Mouse (Mus musculus) liver, adult 2 months (tissue): ENCODE measurements around the gene Olfr1385.

Experiments used
- CTCF ChIP-seq: fragments of 200-500 bp; IDR thresholded peaks from 2 replicates; pipeline ENCODE4 v1.5.1; 2011; ENCODE audit warnings: low read depth, low read length, control low read depth
- POLR2A ChIP-seq: fragments of 200-500 bp; IDR thresholded peaks from 2 replicates; pipeline ENCODE4 v1.6.1; 2011; ENCODE audit warnings: low read length, control low read depth; ENCODE audit not compliant: insufficient read depth; ENCODE audit errors: extremely low read depth

- TF ChIP-seq CTCF (no peak), POLR2A (no peak)
These were observed 29.2 kb downstream of the Olfr1385 start for GRCm38 (mm10) chr11:49518086-49518485.
